Mouse (Mus musculus): ENCODE measurements around the gene Actn4. TPM values are rescaled to one million over a fixed set of nuclear protein-coding genes. Genes with fewer than 3 reads are reported as not detected.

Actn4 gene
- polyA plus RNA-seq, 1 experiment from 2014 or later: 216 TPM

- ATAC-seq (ENCODE audit: low FRiP score, low TSS enrichment) (no peak), DNase-seq (ENCODE audit: low spot score) (no peak)
- Histone ChIP-seq H3K9ac (ENCODE audit: low read length) (no peak overlapping the region), H3K4me2 (replicated peaks; ENCODE audit: low read depth) (no peak overlapping the region), H3K9me3 (ENCODE audit: control insufficient read depth, low read length) (no peaks in the 10 kb centered on the region), H3K4me3 (ENCODE audit: low read depth, low read length) (no peak overlapping the region), H3K4me1 (replicated peaks; ENCODE audit: control insufficient read depth, insufficient read depth) (peaks cover 7% of the 10 kb centered on the region; the same call in 1 of the 2 replicates), H3K27ac (replicated peaks) (no peak overlapping the region), H3K27me3 (ENCODE audit: control insufficient read depth, insufficient read depth, low read length) (no peaks in the 10 kb centered on the region), H3K36me3 (ENCODE audit: control insufficient read depth, insufficient read depth, low read length) (0 out of 2 replicates have a peak, but pooled peaks cover 1% of the 10 kb centered on the region)
- 63% methylated on average over 4 of the region's 4 CpGs for WGBS
- no peak for TF ChIP-seq EP300 (optimal IDR thresholded peaks at IDR 0.05)
- no peak for TF ChIP-seq CTCF (IDR thresholded peaks at IDR 0.05; ENCODE audit: low read depth)
These were observed 21.7 kb upstream of the Actn4 start for GRCm38 (mm10) chr7:28983849-28984248.

GRCm38 (mm10) chr7:28983141-28983564 lies 21.0 kb upstream of the Actn4 start:
- Histone ChIP-seq H3K27me3 (ENCODE audit: control insufficient read depth, insufficient read depth, low read length) (no peaks in the 10 kb centered on the region), H3K9ac (ENCODE audit: low read length) (no peak overlapping the region), H3K27ac (replicated peaks) (peak overlapping the region; percentile 88; the same call in 1 of the 2 replicates), H3K9me3 (ENCODE audit: control insufficient read depth, low read length) (no peaks in the 10 kb centered on the region), H3K4me3 (ENCODE audit: low read depth, low read length) (no peak overlapping the region), H3K4me1 (replicated peaks; ENCODE audit: control insufficient read depth, insufficient read depth) (peaks cover 7% of the 10 kb centered on the region; the same call in 1 of the 2 replicates), H3K4me2 (replicated peaks; ENCODE audit: low read depth) (no peak overlapping the region), H3K36me3 (ENCODE audit: control insufficient read depth, insufficient read depth, low read length) (peaks cover 7% of the 10 kb centered on the region; the same call in 1 of the 2 replicates)
- DNase-seq (ENCODE audit: low spot score): no peak
- TF ChIP-seq EP300 (optimal IDR thresholded peaks at IDR 0.05): no peak
- no peak for TF ChIP-seq CTCF (IDR thresholded peaks at IDR 0.05; ENCODE audit: low read depth)
- no peak for ATAC-seq (ENCODE audit: low FRiP score, low TSS enrichment)
- 65% methylated on average over 11 of the region's 11 CpGs for WGBS

GRCm38 (mm10) chr7:28982274-28983013 lies 20.3 kb upstream of the Actn4 start:
- H3K4me2 ChIP-seq (replicated peaks; ENCODE audit: low read depth): peak overlapping the region; percentile 73
- peak; percentile 27 for DNase-seq (ENCODE audit: low spot score)

GRCm38 (mm10) chr7:28981651-28982273 lies 19.6 kb upstream of the Actn4 start, which contains the start of the genes Eif3k and Map4k1:
Gene Eif3k (minus strand): TSS chr7:28981864.
Gene Map4k1 (plus strand): TSS chr7:28982050.
- H3K36me3 ChIP-seq (ENCODE audit: control insufficient read depth, insufficient read depth, low read length): peaks cover 18% of the 10 kb centered on the region
- H3K9ac ChIP-seq (ENCODE audit: low read length): peak within 1 kb of the TSS; percentile 85
- H3K4me1 ChIP-seq (replicated peaks; ENCODE audit: control insufficient read depth, insufficient read depth): peaks cover 7% of the 10 kb centered on the region; the same call in 1 of the 2 replicates
- H3K9me3 ChIP-seq (ENCODE audit: control insufficient read depth, low read length): no peaks in the 10 kb centered on the region
- TF ChIP-seq EP300 (optimal IDR thresholded peaks at IDR 0.05) (no peak), CTCF (IDR thresholded peaks at IDR 0.05; ENCODE audit: low read depth) (no peak; the same call in 1 of the 2 replicates)
- peak; percentile 95 for DNase-seq (ENCODE audit: low spot score)
- no peaks in the 10 kb centered on the region for H3K27me3 ChIP-seq (ENCODE audit: control insufficient read depth, insufficient read depth, low read length)
- H3K4me3 ChIP-seq (ENCODE audit: low read depth, low read length): peak within 1 kb of the TSS; percentile 67
- H3K4me2 ChIP-seq (replicated peaks; ENCODE audit: low read depth): peak within 1 kb of the TSS; percentile 80
- peak within 1 kb of the TSS; percentile 88 for H3K27ac ChIP-seq (replicated peaks)
- ATAC-seq (ENCODE audit: low FRiP score, low TSS enrichment): peak; percentile 96
- under 1% methylated on average over 34 of the region's 36 CpGs for WGBS

More at GRCm38 (mm10) chr7:28982274-28983013, 20.3 kb upstream of the Actn4 start:
- Histone ChIP-seq H3K9ac (ENCODE audit: low read length) (peak overlapping the region; percentile 71), H3K4me3 (ENCODE audit: low read depth, low read length) (peak overlapping the region; percentile 52), H3K27me3 (ENCODE audit: control insufficient read depth, insufficient read depth, low read length) (no peaks in the 10 kb centered on the region), H3K36me3 (ENCODE audit: control insufficient read depth, insufficient read depth, low read length) (peaks cover 12% of the 10 kb centered on the region), H3K4me1 (replicated peaks; ENCODE audit: control insufficient read depth, insufficient read depth) (peaks cover 7% of the 10 kb centered on the region; the same call in 1 of the 2 replicates), H3K9me3 (ENCODE audit: control insufficient read depth, low read length) (no peaks in the 10 kb centered on the region), H3K27ac (replicated peaks) (peak overlapping the region; percentile 88)
- WGBS: 11% methylated on average over 19 of the region's 19 CpGs
- no peak for TF ChIP-seq CTCF (IDR thresholded peaks at IDR 0.05; ENCODE audit: low read depth)
- peak; percentile 50 for ATAC-seq (ENCODE audit: low FRiP score, low TSS enrichment)

GRCm38 (mm10) chr7:28977556-28977955 lies 15.4 kb upstream of the Actn4 start:
- H3K9me3 ChIP-seq (ENCODE audit: control insufficient read depth, low read length): no peaks in the 10 kb centered on the region
- DNase-seq (ENCODE audit: low spot score): no peak
- ATAC-seq (ENCODE audit: low FRiP score, low TSS enrichment): no peak
- H3K27me3 ChIP-seq (ENCODE audit: control insufficient read depth, insufficient read depth, low read length): no peaks in the 10 kb centered on the region
- no peak overlapping the region for H3K4me2 ChIP-seq (replicated peaks; ENCODE audit: low read depth)
- WGBS: 78% methylated on average over 9 of the region's 9 CpGs
- H3K4me3 ChIP-seq (ENCODE audit: low read depth, low read length): no peak overlapping the region
- H3K4me1 ChIP-seq (replicated peaks; ENCODE audit: control insufficient read depth, insufficient read depth): peaks cover 4% of the 10 kb centered on the region; the same call in 1 of the 2 replicates
- peaks cover 28% of the 10 kb centered on the region for H3K36me3 ChIP-seq (ENCODE audit: control insufficient read depth, insufficient read depth, low read length)
- TF ChIP-seq EP300 (optimal IDR thresholded peaks at IDR 0.05): no peak
- no peak for TF ChIP-seq CTCF (IDR thresholded peaks at IDR 0.05; ENCODE audit: low read depth)
- no peak overlapping the region for H3K27ac ChIP-seq (replicated peaks)
- H3K9ac ChIP-seq (ENCODE audit: low read length): no peak overlapping the region
